Mouse (Mus musculus) cerebellum, adult 2 months (tissue): ENCODE data around the gene Cap2. TPM values are rescaled to one million over a fixed set of nuclear protein-coding genes. Genes with fewer than 3 reads are reported as not detected.

ENCODE experiments used
- DNase-seq, 2 experiments: peaks; one replicate each; pipeline ENCODE4 v3.0.0; 2021
- H3K27ac ChIP-seq: fragments of 200-500 bp; 2 replicates; pipeline ENCODE4 v1.5.1; 2012; ENCODE audit warnings: low read length, control low read depth, inconsistent platforms; ENCODE audit not compliant: insufficient read depth
- H3K27me3 ChIP-seq: fragments of 200-500 bp; 2 replicates; pipeline ENCODE4 v1.6.1; 2012; ENCODE audit warnings: inconsistent platforms, mild to moderate bottlenecking, low read length, moderate library complexity; ENCODE audit not compliant: control insufficient read depth, insufficient read depth
- H3K4me1 ChIP-seq: fragments of 200-500 bp; 2 replicates; pipeline ENCODE4 v1.6.1; 2011; ENCODE audit warnings: low read length; ENCODE audit not compliant: control insufficient read depth, insufficient read depth
- H3K4me3 ChIP-seq: fragments of 200-500 bp; replicated peaks from 2 replicates; pipeline ENCODE3; 2011; ENCODE audit warnings: mild to moderate bottlenecking, low read depth, low read length, control low read depth; ENCODE audit not compliant: insufficient read depth
- CTCF ChIP-seq: fragments of 200-500 bp; IDR thresholded peaks from 2 replicates; pipeline ENCODE4 v1.5.1; 2011; ENCODE audit warnings: low read depth, mild to moderate bottlenecking, control low read depth, low read length, moderate library complexity, borderline replicate concordance; ENCODE audit not compliant: insufficient read depth
- POLR2A ChIP-seq: fragments of 200-500 bp; IDR thresholded peaks from 2 replicates; pipeline ENCODE4 v1.6.1; 2011; ENCODE audit warnings: low read length, control low read depth, borderline replicate concordance; ENCODE audit not compliant: insufficient read depth
- WGBS: fragments of 180-500 bp; shearing (Covaris S2); methylation state at CpG from one replicate; pipeline ENCODE4 v1.1.7; 2018; 5-methylcytosine and 5-hydroxymethylcytosine counted together
- polyA plus RNA-seq: library from polyadenylated mRNA; depleted of rRNA; stranded (reverse); fragments of >200 nt; gene quantifications from 2 replicates; pipeline ENCODE4 v1.2.3, GENCODE M21; 2012

Cap2 gene
- polyA plus RNA-seq, 1 experiment: 80.4 TPM

- H3K27ac ChIP-seq: no peak overlapping the region
- no peaks in the 10 kb centered on the region for H3K27me3 ChIP-seq
- H3K4me3 ChIP-seq: no peak overlapping the region
- no peak for DNase-seq
- no peaks in the 10 kb centered on the region for H3K4me1 ChIP-seq
- 65% methylated on average over 5 of the region's 5 CpGs for WGBS
- TF ChIP-seq POLR2A (no peak), CTCF (no peak)
Measured at GRCm38 (mm10) chr13:46540943-46541342, 39.3 kb downstream of the Cap2 start.

GRCm38 (mm10) chr13:46542782-46543181 is 41.1 kb downstream of the Cap2 start:
- H3K4me1 ChIP-seq: peaks cover under 1% of the 10 kb centered on the region; the same call in 1 of the 2 replicates
- TF ChIP-seq POLR2A: no peak
- TF ChIP-seq CTCF: no peak
- no peak for DNase-seq
- no peak overlapping the region for H3K4me3 ChIP-seq
- H3K27me3 ChIP-seq: no peaks in the 10 kb centered on the region
- WGBS: 73% methylated on average over 7 of the region's 7 CpGs
- H3K27ac ChIP-seq: no peak overlapping the region

- WGBS: 60% methylated on average over 6 of the region's 6 CpGs
- H3K4me1 ChIP-seq: peaks cover 2% of the 10 kb centered on the region
- H3K4me3 ChIP-seq: no peak overlapping the region
- TF ChIP-seq POLR2A: no peak
- no peak for TF ChIP-seq CTCF
- DNase-seq: no peak
- H3K27me3 ChIP-seq: no peaks in the 10 kb centered on the region
- H3K27ac ChIP-seq: no peak overlapping the region
Measured at GRCm38 (mm10) chr13:46544608-46545007, 43.0 kb downstream of the Cap2 start.

GRCm38 (mm10) chr13:46545081-46545480 is 43.4 kb downstream of the Cap2 start:
- Histone ChIP-seq H3K27me3 (no peaks in the 10 kb centered on the region), H3K4me3 (no peak overlapping the region), H3K27ac (no peak overlapping the region), H3K4me1 (peaks cover 2% of the 10 kb centered on the region)
- 47% methylated on average over 9 of the region's 9 CpGs for WGBS
- DNase-seq: no peak
- no peak for TF ChIP-seq CTCF
- no peak for TF ChIP-seq POLR2A

- WGBS: 90% methylated on average over 4 of the region's 4 CpGs
- Histone ChIP-seq H3K27ac (no peak overlapping the region), H3K4me1 (peaks cover 2% of the 10 kb centered on the region), H3K4me3 (no peak overlapping the region), H3K27me3 (no peaks in the 10 kb centered on the region)
- DNase-seq: no peak
- TF ChIP-seq CTCF: no peak
- TF ChIP-seq POLR2A: no peak
Measured at GRCm38 (mm10) chr13:46546846-46547245, 45.2 kb downstream of the Cap2 start.

- Histone ChIP-seq H3K4me1 (peaks cover 2% of the 10 kb centered on the region), H3K4me3 (no peak overlapping the region), H3K27ac (no peak overlapping the region), H3K27me3 (no peaks in the 10 kb centered on the region)
- 89% methylated on average over 1 of the region's 1 CpGs for WGBS
- TF ChIP-seq POLR2A: no peak
- TF ChIP-seq CTCF: no peak
- no peak for DNase-seq
Measured at GRCm38 (mm10) chr13:46547253-46547652, 45.6 kb downstream of the Cap2 start.

- no peak for TF ChIP-seq CTCF
- no peak for TF ChIP-seq POLR2A
- H3K27ac ChIP-seq: no peak overlapping the region
- DNase-seq: no peak
- H3K4me3 ChIP-seq: no peak overlapping the region
- H3K27me3 ChIP-seq: no peaks in the 10 kb centered on the region
- H3K4me1 ChIP-seq: peaks cover 2% of the 10 kb centered on the region
- 53% methylated on average over 8 of the region's 8 CpGs for WGBS
Measured at GRCm38 (mm10) chr13:46548132-46548531, 46.5 kb downstream of the Cap2 start.

- TF ChIP-seq POLR2A (no peak), CTCF (no peak)
- no peak overlapping the region for H3K27ac ChIP-seq
- WGBS: 82% methylated on average over 5 of the region's 5 CpGs
- no peak for DNase-seq
- H3K27me3 ChIP-seq: no peaks in the 10 kb centered on the region
- no peak overlapping the region for H3K4me3 ChIP-seq
- H3K4me1 ChIP-seq: peaks cover 2% of the 10 kb centered on the region
Measured at GRCm38 (mm10) chr13:46548600-46549179, 47.0 kb downstream of the Cap2 start.
